Mouse (Mus musculus): ENCODE data around the gene Col6a1. TPM values are rescaled to one million over a fixed set of nuclear protein-coding genes. Genes with fewer than 3 reads are reported as not detected.
"Not testable (repeated sequence)": the region's sequence is repeated elsewhere in the genome, so short reads cannot be mapped to it uniquely, and the experiment has no call there.

Col6a1 gene
- 10 to 100 TPM; 20.6 to 21.8 TPM for total RNA-seq (2021)

DNA sequence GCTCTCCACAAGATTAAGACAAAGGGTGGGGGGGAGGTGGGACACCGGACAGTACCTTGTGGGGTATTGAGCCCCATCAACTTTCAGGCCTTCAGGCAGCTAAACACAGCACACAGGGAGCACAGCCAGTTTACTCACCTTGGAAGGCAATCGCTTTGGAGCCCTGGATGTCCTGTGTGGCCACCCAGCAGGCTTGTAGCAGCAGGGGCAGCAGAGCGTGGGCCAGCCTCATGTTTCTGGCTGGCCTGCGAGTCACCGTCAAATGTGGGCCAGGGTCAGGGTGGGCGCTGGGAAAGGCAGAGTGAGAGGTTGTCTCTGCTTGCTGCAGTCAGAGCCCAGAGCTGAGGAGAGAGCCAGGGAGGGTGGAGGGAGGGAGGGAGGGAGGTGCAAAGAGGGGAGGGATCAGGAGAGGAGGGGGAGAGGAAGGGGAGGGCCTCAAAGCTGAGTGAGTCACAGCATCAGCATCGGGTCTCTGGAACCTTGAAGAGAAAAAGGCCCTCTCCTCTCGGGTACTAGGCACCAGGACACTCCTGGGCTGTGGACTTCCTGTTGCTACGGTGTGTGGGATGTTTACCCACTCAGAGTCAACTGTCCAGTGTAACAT lies at the start of gene Col6a1:
Gene Col6a1 (minus strand): TSS at position 487 of the 604 bp plus-strand sequence.
- no peak for DNase-seq

GRCm38 (mm10) chr10:76771624-76772023 lies 45.7 kb upstream of the Col6a1 start:
- no peak for DNase-seq

DNA sequence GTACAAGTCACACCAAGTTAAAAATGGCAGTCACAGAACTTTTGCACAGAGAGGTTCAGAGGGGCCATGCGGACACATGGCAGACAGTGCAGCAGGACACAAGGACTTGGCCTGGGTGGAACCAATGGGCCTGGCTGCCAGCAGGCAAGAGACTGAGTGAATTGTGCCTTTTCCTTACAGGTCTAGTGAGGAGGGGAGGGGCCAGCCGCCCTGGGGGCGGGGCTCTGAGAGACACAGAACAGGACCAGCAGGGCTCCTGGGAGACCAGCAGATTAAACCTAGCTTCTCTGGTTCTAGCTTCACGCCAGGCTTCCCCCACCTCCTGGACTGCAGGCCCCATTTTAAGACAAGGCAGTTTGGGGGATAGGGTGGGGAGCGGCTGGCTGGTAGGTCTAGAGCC lies 45.1 kb upstream of the Col6a1 start:
- no peak for DNase-seq

DNA sequence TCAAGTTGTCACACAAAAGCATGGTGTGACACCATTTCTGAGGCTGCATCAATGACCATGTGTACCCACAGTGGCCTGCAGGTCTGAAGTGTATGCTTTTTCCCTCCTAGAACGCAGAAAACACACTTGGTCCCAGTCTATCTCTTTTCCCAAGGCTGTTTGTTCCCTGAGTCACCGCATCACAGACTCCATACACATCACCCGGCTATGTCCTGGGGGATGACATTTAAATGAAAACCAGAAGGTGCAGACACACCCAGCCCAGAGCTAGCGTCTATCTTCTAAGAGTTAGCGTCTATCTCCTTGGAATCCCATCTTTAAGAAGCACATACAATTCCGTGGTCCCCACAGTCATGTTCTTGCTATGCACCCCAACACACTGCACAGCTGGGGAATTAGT lies 43.6 kb upstream of the Col6a1 start:
- DNase-seq, result no peak

DNA sequence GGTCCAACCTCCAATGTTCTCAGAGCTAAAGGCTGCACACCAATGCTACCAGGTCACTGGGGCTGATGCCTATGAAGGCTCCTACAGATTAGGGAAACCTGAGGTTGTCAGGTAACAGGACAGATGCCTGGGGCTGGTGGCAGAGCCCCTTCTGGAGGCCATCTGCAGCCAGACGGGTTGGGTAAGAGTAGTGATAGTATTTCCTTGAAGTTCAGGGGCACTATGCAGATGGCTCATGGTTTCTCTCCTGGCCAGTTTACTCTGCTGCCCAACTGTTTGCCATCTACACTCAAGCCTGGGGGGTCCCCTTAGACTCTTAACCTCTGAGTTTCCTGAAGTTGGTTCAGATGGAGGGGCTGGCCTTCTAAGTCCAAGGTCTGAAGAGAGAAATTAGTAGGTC lies 40.2 kb upstream of the Col6a1 start:
- DNase-seq, result no peak

GRCm38 (mm10) chr10:76764927-76765326 lies 39.0 kb upstream of the Col6a1 start:
- DNase-seq, result no peak

- no peak for DNase-seq
Measured at GRCm38 (mm10) chr10:76763016-76763415, 37.0 kb upstream of the Col6a1 start.

- no peak for DNase-seq
Measured at GRCm38 (mm10) chr10:76762411-76762810, 36.4 kb upstream of the Col6a1 start.

DNA sequence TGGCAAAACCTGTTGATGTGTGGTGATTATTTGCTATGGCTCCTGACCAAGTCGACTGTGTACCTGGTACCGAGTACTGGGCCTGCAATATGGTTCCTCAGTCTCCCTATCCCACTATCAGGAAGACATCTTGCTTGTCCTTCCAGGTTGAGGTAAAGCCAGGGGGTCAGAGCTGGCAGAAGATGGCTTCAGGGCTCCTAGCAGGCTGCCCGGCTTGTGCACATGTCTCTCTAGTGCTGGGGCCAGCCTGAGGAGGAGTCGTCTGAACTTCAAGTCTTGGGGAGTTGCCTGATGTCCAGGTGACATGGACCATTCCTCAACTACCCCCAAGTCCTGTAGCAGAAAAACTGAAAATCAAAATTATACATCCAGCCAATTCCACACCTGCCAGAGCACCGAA lies 33.9 kb upstream of the Col6a1 start:
- DNase-seq, result no peak

DNA sequence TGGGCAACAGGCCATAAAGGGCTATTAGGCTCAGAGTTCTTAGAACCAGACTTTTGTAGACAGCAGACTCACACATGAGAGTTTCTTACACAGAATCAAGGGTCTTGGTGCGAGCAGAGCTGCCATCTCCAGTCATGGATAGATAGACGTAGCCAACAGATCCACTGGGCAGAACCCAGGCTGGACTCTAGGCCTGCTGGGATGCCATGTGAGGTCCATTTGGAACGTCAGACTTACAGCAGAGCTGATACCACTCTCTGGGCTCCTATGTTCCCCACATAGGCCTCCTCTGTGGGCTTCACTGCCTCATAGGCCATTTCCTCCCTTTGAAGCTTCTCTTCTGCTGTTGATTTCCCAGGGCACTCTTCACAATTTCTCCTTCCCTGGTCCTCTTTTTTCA lies 27.7 kb upstream of the Col6a1 start:
- no peak for DNase-seq

DNA sequence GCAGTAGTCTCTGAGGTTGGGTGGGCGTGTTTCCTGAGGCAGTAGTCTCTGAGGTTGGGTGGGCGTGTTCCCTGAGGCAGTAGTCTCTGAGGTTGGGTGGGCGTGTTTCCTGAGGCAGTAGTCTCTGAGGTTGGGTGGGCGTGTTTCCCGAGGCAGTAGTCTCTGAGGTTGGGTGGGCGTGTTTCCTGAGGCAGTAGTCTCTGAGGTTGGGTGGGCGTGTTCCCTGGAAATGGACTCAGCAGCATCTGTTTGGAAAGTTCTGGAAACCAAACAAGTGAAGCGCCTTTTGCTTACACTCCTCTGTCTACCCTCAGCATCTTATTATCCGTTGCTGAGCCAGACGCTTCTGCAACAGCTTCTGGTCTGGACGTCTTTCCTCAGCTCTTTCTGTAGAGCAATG lies 18.3 kb upstream of the Col6a1 start:
- DNase-seq, result not testable (repeated sequence)

DNA sequence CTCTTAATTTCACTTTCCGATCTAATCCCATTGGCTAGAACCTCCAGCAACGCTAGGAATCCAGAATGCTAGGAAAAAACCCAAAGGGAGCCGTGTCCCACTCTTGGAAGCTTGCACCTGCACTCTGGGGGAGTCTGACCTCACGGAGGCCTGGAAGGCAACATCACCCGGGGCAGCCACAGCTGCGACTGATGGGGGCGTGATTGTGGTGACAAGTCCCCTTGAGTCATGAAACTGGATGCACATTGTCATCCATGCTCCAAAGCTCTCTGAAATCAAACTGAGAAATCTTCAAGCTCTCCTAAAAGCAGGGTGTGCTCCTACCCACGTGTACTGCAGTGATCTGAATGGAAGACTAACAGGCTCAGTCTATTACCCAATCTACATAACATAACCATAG lies 10.8 kb upstream of the Col6a1 start:
- DNase-seq, result no peak

DNA sequence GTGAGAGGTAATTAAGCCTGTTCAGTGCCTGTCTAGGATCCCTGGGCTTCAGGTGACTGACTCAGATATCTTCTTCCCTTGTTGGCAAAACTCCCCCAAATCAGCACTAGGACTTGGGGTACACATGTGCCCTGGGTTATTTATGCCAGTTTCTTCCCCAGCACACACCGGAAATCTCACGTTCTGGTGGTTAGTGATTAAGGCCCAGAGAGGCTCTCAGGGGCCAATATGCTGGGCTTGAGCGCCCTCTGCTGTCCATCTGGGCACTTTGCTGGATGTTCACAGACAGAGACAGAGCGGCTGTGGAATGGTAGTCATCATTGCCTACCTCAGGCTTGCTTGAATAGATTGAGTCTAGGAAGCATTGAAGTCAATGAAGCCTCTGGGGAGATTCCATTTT lies 9.0 kb upstream of the Col6a1 start:
- peak; percentile 78 for DNase-seq

DNA sequence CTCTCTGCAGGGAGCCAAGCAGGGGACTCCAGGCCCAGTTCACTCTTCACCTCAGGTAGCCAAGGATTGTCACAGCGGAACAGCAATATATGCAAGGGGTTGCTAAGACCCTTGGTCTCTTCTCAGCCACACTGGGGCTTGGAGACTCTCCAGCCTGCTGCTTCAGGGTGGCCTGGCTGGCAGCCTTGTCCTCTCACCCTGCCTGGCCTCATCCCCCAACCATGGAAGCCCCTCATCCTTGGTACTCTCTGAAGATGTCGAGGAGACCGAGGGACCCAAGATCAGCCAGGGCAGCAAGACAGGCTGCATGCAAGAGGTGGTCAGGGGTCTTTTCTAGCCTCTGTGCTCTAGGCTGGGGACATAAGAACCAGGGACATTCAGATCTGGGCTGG lies 7.7 kb upstream of the Col6a1 start:
- no peak for DNase-seq

DNA sequence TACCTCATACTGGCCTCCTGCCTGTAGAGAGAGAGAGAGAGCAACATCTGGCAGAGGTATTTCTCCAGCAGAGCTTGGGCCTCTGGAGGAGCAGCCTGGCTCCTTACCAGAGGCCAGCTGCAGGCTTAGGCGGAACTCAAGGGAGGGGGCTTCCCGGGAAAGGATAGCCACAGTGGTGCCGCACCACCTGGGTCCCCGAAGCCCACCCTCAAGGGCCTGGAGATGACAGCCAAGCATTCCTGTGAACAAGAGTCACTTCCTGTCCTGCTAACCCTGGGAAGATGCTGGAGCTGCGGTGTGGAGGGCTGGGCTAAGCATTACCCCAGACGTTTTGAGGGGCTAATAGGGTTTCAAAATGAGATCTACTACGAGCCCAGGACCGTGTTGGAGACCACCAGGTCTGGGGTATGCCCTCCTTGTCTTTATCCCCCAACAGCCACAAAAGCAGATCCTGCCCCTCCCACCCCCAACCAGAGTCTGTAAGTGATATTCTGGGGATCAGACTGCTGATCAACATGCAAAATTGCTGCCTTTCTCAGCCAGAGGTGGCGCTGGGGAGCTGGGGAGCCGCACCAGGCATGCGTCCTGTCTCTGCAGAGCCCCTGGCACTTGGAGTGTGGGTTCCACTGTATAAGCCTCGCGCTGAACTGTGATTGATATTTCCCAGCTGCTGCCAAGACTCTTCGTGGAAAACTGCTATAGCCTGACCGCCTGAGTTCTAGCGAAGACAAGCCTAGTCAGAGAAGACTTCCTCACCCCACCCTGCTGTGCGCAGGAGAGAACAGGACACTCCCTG lies 7.1 kb upstream of the Col6a1 start:
- peak; percentile 69 to 71 for DNase-seq

DNA sequence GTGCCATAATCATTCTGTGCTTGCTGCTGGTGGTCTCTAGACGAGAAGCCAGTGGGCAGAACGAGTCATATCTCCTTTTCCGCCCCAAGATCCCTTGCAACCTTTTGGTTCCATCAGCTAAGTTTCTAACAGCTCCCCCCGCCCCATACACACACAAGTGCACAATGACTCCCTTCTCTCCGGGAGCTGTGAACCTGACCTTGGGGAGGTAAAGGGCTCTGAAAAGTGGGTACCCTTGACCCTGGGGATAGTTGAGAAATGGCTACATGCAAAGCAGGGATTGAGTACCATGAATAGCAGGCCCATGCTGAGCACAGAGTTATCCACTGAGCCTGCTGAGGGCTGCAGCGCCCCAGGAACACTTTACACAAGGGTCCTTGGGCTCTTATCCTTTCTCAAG lies 6.4 kb upstream of the Col6a1 start:
- no peak for DNase-seq

DNA sequence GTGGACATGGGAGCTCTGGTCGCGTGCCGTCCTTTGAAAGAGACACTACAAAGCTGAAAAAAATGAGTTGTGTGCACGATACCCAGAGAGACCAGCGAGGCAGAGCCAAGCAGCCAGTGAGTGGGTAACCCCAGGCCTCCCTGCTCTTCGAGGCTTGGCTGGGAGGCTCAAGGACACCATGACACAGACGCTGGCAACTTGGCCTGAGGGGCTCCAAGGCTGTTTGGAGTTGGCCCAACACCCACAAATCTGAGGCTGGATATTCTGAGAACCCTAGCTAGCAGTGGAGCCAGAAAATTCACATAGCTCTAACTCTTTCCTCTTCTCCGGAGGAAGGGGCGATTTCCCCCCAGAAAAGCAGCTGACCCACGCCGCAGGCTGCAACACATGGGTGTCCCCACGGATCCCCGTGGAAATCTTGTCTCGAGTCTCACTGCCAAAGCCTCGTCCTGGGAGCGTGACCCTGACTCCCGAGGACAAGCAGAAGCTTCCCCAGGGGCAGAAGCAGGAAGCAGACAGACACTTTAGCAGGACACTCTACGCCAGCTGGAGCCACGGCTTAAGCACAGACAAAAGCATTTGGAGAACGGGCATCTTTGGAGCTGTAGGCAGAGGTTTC lies 5.8 kb upstream of the Col6a1 start:
- DNase-seq, result no peak

DNA sequence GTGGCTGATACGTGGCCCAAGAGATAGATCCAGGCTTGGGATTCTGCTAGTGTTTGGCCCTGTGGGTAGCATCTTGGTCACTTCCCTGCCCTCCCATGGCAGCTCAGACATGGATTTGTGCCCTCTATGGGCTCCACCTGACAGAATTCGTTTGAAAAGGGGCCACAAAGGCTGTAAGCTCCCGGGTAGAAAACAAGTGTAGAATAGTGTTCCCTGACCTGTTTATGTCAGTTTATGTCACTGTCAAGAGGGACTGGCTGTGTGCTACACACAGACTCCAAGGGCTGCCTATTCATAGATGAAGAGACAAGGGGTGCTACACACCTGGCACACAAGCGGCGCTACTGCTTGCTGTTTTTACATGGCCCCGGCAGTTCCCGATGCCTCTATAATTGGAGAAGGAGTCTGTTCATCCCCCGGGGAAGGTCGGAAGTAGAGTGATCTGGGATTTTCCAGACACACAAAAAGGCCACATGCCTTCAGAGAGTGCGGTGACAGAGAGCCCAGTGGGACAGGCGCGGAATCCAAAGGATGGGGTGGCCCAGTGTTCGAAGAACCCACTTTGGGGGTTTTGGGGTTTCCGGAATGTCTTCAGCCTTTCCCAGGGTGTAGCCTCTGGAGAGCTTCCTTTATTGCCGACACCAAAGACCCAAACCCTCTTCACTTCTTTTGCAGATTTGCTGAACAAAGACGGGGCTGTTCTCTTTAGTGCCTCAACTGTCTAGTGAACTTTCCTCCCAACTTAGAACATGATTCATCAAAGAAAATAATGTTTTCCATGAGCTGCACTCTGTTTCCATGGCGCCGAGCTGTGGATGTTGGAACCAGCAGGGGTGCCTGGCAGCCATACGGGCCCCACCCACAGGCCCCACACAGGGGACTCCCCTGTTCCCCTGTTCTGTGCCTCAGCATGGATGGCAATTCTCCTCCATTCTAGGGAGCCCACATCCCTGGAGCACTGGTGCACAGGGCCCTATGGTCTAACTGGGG lies 4.0 kb upstream of the Col6a1 start:
- peak; percentile 63 to 72 for DNase-seq

- peak; percentile 34 to 41 for DNase-seq
Measured at GRCm38 (mm10) chr10:76728369-76728768, 2.4 kb upstream of the Col6a1 start.

- no peak for DNase-seq
Measured at GRCm38 (mm10) chr10:76727301-76727700, 1.3 kb upstream of the Col6a1 start.

DNA sequence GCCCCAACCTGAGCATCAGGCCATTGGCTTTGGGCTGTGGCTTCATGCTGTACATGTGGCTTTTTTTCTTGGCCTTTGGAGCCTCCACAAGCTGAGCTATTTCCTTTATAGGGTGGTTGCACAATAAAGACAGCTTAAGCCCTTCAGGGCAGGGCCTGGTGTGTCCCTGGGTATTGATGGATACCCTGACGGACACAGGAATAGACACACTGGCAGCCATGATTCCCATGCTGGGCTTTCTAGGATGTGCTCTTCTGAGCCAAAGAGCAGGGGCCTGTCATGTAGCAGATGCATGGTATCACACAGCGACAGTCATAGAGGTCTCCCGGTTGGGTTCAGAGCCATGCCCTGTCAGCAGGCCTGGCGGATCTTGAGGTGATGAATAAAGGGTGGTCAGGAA lies 898 bp upstream of the Col6a1 start:
- no peak for DNase-seq

GRCm38 (mm10) chr10:76725097-76725496 lies 871 bp downstream of the Col6a1 start:
- no peak for DNase-seq

Data from layer of hippocampus, postnatal 36 days (tissue).